Mouse (Mus musculus) kidney, embryonic 15.5 days (tissue): ENCODE measurements around the gene Armc9. TPM values are rescaled to one million over a fixed set of nuclear protein-coding genes. Genes with fewer than 3 reads are reported as not detected.
A peak's percentile ranks its signal among the peaks of the same experiment; 100 is the strongest.

Experiments used
- ATAC-seq: fragments of 200-750 bp; cut with Nextera tagmentation; replicated peaks from 2 replicates; pipeline ENCODE4 v1.8.0; 2017; ENCODE audit warnings: moderate TSS enrichment; ENCODE audit not compliant: low FRiP score
- H3K27ac ChIP-seq: fragments of 300-500 bp; sonication (generic); 2 replicates; pipeline ENCODE4 v1.5.1; 2015; ENCODE audit warnings: mild to moderate bottlenecking, inconsistent platforms
- H3K27me3 ChIP-seq: fragments of 300-500 bp; sonication (generic); 2 replicates; pipeline ENCODE4 v1.6.1; 2015; ENCODE audit warnings: inconsistent platforms
- H3K36me3 ChIP-seq: fragments of 300-500 bp; sonication (generic); 2 replicates; pipeline ENCODE4 v1.6.1; 2015; ENCODE audit warnings: inconsistent platforms
- H3K4me1 ChIP-seq: fragments of 300-500 bp; sonication (generic); 2 replicates; pipeline ENCODE4 v1.6.1; 2015; ENCODE audit warnings: inconsistent platforms
- H3K4me2 ChIP-seq: fragments of 300-500 bp; sonication (generic); 2 replicates; pipeline ENCODE4 v1.6.1; 2015; ENCODE audit warnings: moderate library complexity, mild to moderate bottlenecking, inconsistent platforms
- H3K4me3 ChIP-seq: fragments of 300-500 bp; sonication (generic); replicated peaks from 2 replicates; pipeline ENCODE4 v1.5.1; 2015; ENCODE audit warnings: mild to moderate bottlenecking, inconsistent platforms
- H3K9ac ChIP-seq: fragments of 300-500 bp; sonication (generic); 2 replicates; pipeline ENCODE4 v1.6.1; 2015; ENCODE audit warnings: mild to moderate bottlenecking, inconsistent platforms
- H3K9me3 ChIP-seq: fragments of 300-500 bp; sonication (generic); replicated peaks from 2 replicates; pipeline ENCODE4 v1.6.1; 2016; ENCODE audit warnings: inconsistent platforms
- WGBS: fragments of 180-500 bp; shearing (Covaris S2); methylation state at CpG from one replicate; pipeline ENCODE4 v1.1.7; 2015; ENCODE audit warnings: mixed read lengths; 5-methylcytosine and 5-hydroxymethylcytosine counted together
- polyA plus RNA-seq: library from polyadenylated mRNA; unstranded; fragments of >200 nt; fragmentation: Nextera tagmentation; extraction: Ambion mirVana; gene quantifications from 2 replicates; pipeline ENCODE4 v1.2.1, GENCODE M21; 2015

Armc9 gene
- polyA plus RNA-seq, 1 experiment from 2014 or later: 29.9 TPM

DNA sequence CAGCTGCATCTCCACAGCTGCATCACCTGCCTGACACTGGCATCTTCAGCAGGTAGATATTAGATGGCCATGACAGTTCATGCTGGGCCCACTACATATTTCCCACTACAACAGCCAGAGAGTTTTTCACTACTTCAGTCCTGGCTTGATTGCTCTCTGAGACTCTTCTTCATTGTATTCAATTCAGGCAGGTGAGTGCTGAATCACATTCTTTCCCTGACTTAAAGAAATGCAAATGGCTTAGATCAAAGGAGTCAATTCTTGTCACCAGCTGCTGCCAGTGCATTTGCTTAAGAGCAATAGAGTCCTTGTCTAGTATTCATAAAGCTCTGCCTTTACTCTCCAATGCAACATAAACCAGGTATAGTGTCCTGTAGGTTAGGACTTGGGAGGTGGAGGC lies 46.7 kb downstream of the Armc9 start:
- no peak for ATAC-seq
- H3K27me3 ChIP-seq: no peaks in the 10 kb centered on the region
- no peaks in the 10 kb centered on the region for H3K9me3 ChIP-seq
- peaks cover 84% of the 10 kb centered on the region for H3K36me3 ChIP-seq
- no peak overlapping the region for H3K27ac ChIP-seq
- H3K4me3 ChIP-seq: no peak overlapping the region
- H3K9ac ChIP-seq: no peak overlapping the region
- no peak overlapping the region for H3K4me2 ChIP-seq
- H3K4me1 ChIP-seq: no peaks in the 10 kb centered on the region

DNA sequence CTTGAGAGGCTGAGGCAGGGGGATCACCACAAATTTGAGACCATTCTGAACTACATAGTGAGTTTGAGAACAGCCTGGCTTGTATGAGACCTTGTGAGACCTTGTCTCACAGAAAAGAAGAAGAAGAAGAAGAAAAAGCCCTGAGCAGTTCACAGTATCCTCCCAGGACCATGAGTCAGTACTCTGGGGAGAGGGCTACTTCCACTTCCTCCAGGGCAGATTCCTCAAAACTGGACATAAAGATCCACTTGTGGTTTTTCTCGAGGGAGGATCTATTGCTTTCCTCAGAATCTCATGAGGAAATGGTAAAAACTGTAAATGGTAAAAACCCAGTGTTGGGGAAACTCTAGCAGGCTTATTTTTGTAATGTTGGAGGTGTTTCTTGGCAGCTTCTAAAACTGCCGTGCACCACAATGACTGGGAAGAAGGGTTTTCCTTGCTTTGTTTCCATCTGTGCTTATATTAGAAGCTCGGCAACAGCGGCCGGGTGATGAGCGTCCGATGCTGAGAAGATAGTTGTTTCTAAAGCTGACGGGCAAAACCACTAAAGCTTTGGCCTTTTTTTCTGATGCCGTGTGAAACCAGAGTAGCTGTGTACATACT lies 48.1 kb downstream of the Armc9 start:
- Histone ChIP-seq H3K36me3 (peaks cover 84% of the 10 kb centered on the region), H3K27ac (no peak overlapping the region), H3K4me1 (no peaks in the 10 kb centered on the region), H3K27me3 (no peaks in the 10 kb centered on the region), H3K9me3 (no peaks in the 10 kb centered on the region), H3K9ac (no peak overlapping the region), H3K4me2 (no peak overlapping the region), H3K4me3 (no peak overlapping the region)
- ATAC-seq: no peak
- 89% methylated on average over 9 of the region's 9 CpGs for WGBS

DNA sequence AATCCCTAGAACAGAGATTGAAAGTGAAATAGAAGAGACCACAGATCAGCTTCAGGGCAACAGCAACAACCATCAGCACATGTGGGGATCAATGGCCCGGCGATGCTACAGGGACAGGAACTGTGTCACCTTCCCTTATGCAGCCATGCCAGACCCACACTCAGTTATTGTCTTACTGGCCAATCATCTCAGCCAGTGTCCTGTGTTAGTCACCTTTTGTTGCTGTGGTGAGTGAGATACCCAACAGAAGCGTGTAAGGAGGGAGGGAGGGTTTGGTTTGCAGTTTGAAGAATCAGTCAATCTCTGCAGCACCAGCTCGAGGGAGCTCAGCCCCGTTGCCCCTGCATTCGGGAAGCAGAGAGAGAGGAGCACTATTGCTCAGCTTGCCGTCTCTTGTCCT lies 56.1 kb downstream of the Armc9 start:
- H3K27me3 ChIP-seq: no peaks in the 10 kb centered on the region
- H3K9me3 ChIP-seq: no peaks in the 10 kb centered on the region
- no peaks in the 10 kb centered on the region for H3K4me1 ChIP-seq
- H3K4me3 ChIP-seq: no peak overlapping the region
- no peak for ATAC-seq
- H3K27ac ChIP-seq: no peak overlapping the region
- no peak overlapping the region for H3K4me2 ChIP-seq
- H3K36me3 ChIP-seq: peaks cover 74% of the 10 kb centered on the region
- 86% methylated on average over 7 of the region's 7 CpGs for WGBS
- H3K9ac ChIP-seq: no peak overlapping the region

DNA sequence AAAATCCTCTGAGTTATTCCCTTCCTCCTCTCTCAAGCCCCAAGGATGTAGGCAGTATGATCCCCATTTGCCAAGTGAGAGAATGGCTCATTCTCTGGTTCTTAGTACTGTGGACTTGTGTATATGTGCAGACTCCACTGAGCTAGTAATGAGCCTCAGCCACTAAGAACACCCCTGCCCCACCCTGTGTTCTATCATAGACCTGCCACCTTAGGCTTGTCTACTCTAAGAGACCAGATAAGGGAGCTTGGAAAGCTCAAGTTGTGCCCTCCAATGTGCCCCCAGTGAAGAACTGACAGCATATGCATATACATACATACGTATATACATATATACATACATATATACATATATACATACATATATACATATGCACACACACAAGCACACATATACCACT lies 56.9 kb downstream of the Armc9 start:
- no peak overlapping the region for H3K4me3 ChIP-seq
- no peak overlapping the region for H3K27ac ChIP-seq
- peaks cover 69% of the 10 kb centered on the region for H3K36me3 ChIP-seq
- ATAC-seq: no peak
- no peak overlapping the region for H3K9ac ChIP-seq
- H3K4me2 ChIP-seq: no peak overlapping the region
- H3K4me1 ChIP-seq: no peaks in the 10 kb centered on the region
- H3K27me3 ChIP-seq: no peaks in the 10 kb centered on the region
- 94% methylated on average over 1 of the region's 1 CpGs for WGBS
- H3K9me3 ChIP-seq: no peaks in the 10 kb centered on the region

DNA sequence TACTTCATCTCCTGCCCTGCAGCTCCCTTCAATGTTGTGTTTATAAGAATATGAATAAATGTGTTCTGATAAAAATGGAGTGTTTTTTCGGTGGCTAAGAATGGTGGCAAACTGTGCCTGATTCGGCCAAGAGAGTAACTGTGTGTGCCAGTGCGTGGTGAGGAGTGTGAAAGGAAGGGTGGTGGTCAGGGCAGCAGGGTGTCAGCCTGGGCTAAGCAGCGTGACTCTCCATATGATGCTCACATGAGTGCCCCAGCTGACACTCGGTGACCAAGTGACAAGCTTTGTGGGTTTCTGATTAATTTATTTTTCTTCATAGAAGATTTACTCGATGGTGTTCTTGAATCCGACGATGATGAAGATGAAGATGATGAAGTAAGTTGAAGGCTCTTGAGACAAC lies 58.2 kb downstream of the Armc9 start:
- H3K9ac ChIP-seq: no peak overlapping the region
- peaks cover under 1% of the 10 kb centered on the region; the same call in 1 of the 2 replicates for H3K4me1 ChIP-seq
- no peak overlapping the region for H3K4me3 ChIP-seq
- H3K27ac ChIP-seq: no peak overlapping the region
- no peak for ATAC-seq
- H3K27me3 ChIP-seq: no peaks in the 10 kb centered on the region
- WGBS: 89% methylated on average over 8 of the region's 8 CpGs
- no peaks in the 10 kb centered on the region for H3K9me3 ChIP-seq
- peaks cover 66% of the 10 kb centered on the region for H3K36me3 ChIP-seq
- H3K4me2 ChIP-seq: no peak overlapping the region

DNA sequence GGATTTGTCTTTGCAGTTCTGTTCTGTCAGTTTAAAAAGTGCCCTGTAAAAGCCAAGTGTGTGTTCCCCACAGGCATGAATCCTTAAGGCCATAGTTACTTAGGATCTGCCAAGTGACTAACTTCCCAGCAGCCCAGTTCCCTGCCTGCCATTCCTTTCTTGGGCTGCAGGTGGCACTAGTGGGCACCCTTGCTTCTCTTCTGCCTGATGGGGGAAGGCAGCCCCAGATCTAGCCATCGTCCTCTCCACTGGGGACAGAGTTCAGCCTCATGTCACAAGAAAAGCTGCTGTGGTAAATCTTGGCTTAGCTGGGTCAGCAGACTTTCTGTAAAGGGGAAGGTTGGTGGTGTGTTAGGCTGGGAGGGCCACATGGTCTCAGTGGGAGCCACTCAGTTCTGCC lies 59.6 kb downstream of the Armc9 start:
- Histone ChIP-seq H3K4me2 (no peak overlapping the region), H3K9me3 (no peaks in the 10 kb centered on the region), H3K36me3 (peaks cover 56% of the 10 kb centered on the region), H3K9ac (no peak overlapping the region), H3K27me3 (no peaks in the 10 kb centered on the region), H3K4me3 (no peak overlapping the region), H3K4me1 (peaks cover 6% of the 10 kb centered on the region; the same call in 1 of the 2 replicates), H3K27ac (no peak overlapping the region)
- peak; percentile 60 for ATAC-seq
- WGBS: 0% methylated on average over 1 of the region's 1 CpGs

DNA sequence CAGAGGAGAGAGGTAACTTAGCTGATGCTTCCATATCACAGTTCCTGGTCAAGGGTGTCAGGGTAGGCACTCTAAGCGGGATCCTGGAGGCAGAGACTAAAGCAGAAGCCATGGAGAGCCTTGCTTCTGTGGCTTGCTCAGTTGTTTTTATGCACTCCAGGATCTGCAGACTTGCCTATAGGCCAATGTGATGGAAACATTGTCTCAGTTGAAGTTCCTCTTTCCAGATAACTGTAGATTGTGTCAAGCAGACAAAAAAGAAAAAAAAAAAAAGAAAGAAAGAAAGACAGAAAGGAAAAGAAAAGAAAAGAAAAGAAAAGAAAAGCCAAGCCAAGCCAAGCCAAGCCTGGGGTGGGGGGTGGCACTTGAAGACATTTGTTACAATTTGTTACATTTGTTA lies 60.7 kb downstream of the Armc9 start:
- Histone ChIP-seq H3K4me2 (no peak overlapping the region), H3K27me3 (no peaks in the 10 kb centered on the region), H3K4me1 (peaks cover 6% of the 10 kb centered on the region; the same call in 1 of the 2 replicates), H3K4me3 (no peak overlapping the region), H3K9ac (no peak overlapping the region), H3K27ac (no peak overlapping the region), H3K9me3 (no peaks in the 10 kb centered on the region), H3K36me3 (peaks cover 53% of the 10 kb centered on the region)
- WGBS: 84% methylated on average over 1 of the region's 1 CpGs
- no peak for ATAC-seq

DNA sequence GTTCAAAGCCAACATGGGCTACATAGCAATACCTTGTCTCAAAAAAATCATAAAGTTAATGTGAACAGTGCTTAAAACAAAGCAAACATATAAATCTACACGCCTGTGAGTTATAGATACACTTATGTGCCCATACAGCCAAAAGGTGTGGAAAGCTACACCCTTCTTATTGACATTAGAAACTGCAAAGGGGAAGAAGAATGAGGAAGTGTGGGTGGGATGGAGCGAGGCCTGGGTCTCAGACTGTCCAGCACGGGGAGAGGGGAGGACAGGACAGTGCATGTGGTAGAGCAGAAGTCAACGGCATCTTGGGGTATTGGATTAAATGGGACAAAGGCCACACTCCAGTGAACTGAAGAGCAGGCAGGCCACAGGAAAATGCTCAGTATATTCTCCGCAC lies 61.8 kb downstream of the Armc9 start:
- no peak overlapping the region for H3K4me3 ChIP-seq
- no peak overlapping the region for H3K27ac ChIP-seq
- no peak overlapping the region for H3K4me2 ChIP-seq
- ATAC-seq: no peak
- H3K27me3 ChIP-seq: no peaks in the 10 kb centered on the region
- no peaks in the 10 kb centered on the region for H3K9me3 ChIP-seq
- 77% methylated on average over 5 of the region's 5 CpGs for WGBS
- H3K36me3 ChIP-seq: peaks cover 43% of the 10 kb centered on the region
- H3K4me1 ChIP-seq: peaks cover 6% of the 10 kb centered on the region; the same call in 1 of the 2 replicates
- no peak overlapping the region for H3K9ac ChIP-seq

DNA sequence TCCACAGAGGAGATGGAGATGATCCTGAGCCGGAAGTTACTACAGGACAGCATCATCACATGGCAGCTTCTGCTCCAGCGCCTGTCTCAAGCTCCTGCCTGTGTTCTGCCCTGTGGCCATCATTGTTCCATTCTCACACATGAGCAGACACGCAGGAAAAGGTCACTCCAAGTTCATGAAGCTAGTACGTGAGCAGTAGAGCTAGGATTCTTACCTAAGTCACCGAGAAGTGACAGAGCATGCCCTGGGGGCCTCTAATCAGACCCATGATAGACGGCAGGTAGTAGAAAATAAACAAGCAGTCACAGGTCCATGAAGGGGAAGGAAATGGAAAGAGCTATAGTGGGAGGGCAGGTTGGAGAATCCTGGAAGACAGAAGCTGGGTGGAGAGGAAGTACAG lies 63.4 kb downstream of the Armc9 start:
- Histone ChIP-seq H3K9me3 (no peaks in the 10 kb centered on the region), H3K4me1 (peaks cover 6% of the 10 kb centered on the region; the same call in 1 of the 2 replicates), H3K27me3 (no peaks in the 10 kb centered on the region), H3K27ac (peak overlapping the region; percentile 28; the same call in 1 of the 2 replicates), H3K4me3 (no peak overlapping the region), H3K4me2 (no peak overlapping the region), H3K9ac (no peak overlapping the region), H3K36me3 (peaks cover 29% of the 10 kb centered on the region)
- 34% methylated on average over 6 of the region's 6 CpGs for WGBS
- no peak; the same call in 1 of the 2 replicates for ATAC-seq

DNA sequence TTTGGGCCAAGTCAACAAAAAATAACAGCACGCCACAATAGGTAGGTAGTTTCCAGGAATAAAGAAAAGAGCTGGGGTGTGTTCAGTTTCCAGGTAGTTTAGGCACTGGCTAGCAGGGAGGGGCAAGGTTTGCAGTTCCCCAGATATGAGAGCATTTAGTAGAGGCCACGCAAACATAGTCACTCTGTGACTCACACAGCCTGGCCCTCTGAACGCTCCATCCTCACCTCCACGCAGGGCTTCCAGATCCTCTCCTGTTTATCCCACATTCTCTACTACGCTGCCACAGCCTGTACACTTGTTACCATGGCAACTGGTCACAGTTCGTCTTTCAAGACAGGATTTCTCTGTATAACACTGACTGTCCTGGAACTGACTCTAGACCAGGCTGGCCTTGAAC lies 70.6 kb downstream of the Armc9 start:
- Histone ChIP-seq H3K4me3 (no peak overlapping the region), H3K9me3 (no peaks in the 10 kb centered on the region), H3K27ac (no peak overlapping the region), H3K9ac (no peak overlapping the region), H3K4me1 (no peaks in the 10 kb centered on the region), H3K4me2 (no peak overlapping the region), H3K27me3 (no peaks in the 10 kb centered on the region), H3K36me3 (no peaks in the 10 kb centered on the region)
- ATAC-seq: no peak
- 75% methylated on average over 6 of the region's 6 CpGs for WGBS

DNA sequence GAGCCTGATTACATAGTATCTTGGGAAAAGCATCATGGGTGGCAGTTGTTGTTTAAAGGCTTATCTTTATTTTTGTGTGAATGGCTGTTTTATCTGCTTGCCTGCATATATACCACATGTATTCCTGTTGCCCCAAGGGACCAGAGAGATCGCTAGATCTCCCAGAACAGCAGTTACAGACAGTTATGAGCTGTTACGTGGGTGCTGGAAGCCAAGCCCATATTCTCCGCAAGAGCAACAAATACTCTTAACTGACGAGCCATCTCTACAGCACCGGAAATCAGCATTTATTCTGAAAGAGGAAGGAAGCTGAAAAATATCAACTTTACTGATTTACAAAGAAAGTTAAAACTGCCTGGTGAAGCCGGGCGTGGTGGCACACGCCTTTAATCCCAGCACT lies 74.1 kb downstream of the Armc9 start:
- Histone ChIP-seq H3K27ac (no peak overlapping the region), H3K4me2 (no peak overlapping the region), H3K9me3 (no peaks in the 10 kb centered on the region), H3K27me3 (no peaks in the 10 kb centered on the region), H3K9ac (no peak overlapping the region), H3K36me3 (no peaks in the 10 kb centered on the region), H3K4me3 (no peak overlapping the region), H3K4me1 (peaks cover 7% of the 10 kb centered on the region; the same call in 1 of the 2 replicates)
- WGBS: 85% methylated on average over 8 of the region's 8 CpGs
- ATAC-seq: no peak

DNA sequence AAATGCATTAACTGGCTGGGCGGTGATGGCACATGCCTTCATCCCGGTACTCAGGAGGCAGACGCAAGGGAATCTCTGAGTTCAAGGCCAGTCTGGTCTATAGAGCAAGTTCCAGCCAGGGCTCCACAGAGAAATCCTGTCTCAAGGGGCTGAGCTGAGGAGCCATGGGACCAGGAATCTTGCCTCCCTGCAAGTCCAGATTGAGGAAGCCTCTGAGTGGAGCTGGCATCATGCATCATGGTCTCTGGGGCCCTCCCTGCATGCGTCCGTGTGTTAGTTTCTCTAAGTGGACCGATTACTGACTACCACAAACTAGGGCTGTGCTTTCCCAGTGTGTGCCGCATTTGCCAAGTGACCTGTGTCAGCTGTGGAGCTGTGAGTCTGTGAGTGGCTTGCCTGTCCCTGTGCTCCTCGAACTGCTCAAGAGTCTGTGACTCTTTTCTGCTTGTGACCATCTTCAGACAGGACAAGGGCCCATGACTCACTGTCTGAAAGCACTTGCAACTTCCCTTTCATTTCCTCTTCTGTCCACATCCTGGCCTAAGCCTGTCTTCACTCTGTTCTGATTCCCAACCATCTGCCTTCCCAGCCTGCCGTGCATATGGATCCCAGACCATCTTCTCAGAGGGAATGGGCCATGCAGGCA lies 74.7 kb downstream of the Armc9 start:
- Histone ChIP-seq H3K9ac (no peak overlapping the region), H3K4me1 (peaks cover 13% of the 10 kb centered on the region; the same call in 1 of the 2 replicates), H3K4me2 (no peak overlapping the region), H3K9me3 (no peaks in the 10 kb centered on the region), H3K27ac (no peak overlapping the region), H3K36me3 (no peaks in the 10 kb centered on the region), H3K27me3 (no peaks in the 10 kb centered on the region), H3K4me3 (no peak overlapping the region)
- no peak for ATAC-seq
- WGBS: 88% methylated on average over 9 of the region's 9 CpGs
